Mouse (Mus musculus) liver, embryonic 16.5 days (tissue): ENCODE measurements around the gene Gm29094. TPM values are rescaled to one million over a fixed set of nuclear protein-coding genes. Genes with fewer than 3 reads are reported as not detected.
"Not testable (repeated sequence)": the region's sequence is repeated elsewhere in the genome, so short reads cannot be mapped to it uniquely, and the experiment has no call there.

Experiments used
- ATAC-seq: fragments of 200-750 bp; cut with Nextera tagmentation; 2 replicates; pipeline ENCODE4 v1.8.0; 2017; ENCODE audit warnings: low read depth, mild to moderate bottlenecking, moderate number of reproducible peaks, moderate library complexity
- H3K27ac ChIP-seq: fragments of 300-500 bp; sonication (generic); 2 replicates; pipeline ENCODE4 v1.5.1; 2014; ENCODE audit warnings: mild to moderate bottlenecking, low read length
- H3K27me3 ChIP-seq: fragments of 300-500 bp; sonication (generic); 2 replicates; pipeline ENCODE4 v1.6.1; 2014; ENCODE audit warnings: low read depth, low read length, mixed read lengths; ENCODE audit not compliant: control insufficient read depth, insufficient read depth
- H3K36me3 ChIP-seq: fragments of 300-500 bp; sonication (generic); 2 replicates; pipeline ENCODE4 v1.6.1; 2014; ENCODE audit warnings: mild to moderate bottlenecking; ENCODE audit not compliant: control insufficient read depth, insufficient read depth
- H3K4me1 ChIP-seq: fragments of 300-500 bp; sonication (generic); 2 replicates; pipeline ENCODE4 v1.6.1; 2014; ENCODE audit warnings: low read depth, low read length, mixed read lengths; ENCODE audit not compliant: control insufficient read depth
- H3K4me2 ChIP-seq: fragments of 300-500 bp; sonication (generic); 2 replicates; pipeline ENCODE4 v1.6.1; 2014; ENCODE audit warnings: low read depth, low read length, mixed read lengths
- H3K4me3 ChIP-seq: fragments of 300-500 bp; sonication (generic); 2 replicates; pipeline ENCODE4 v1.5.1; 2014; ENCODE audit warnings: low read depth, mild to moderate bottlenecking, low read length
- H3K9ac ChIP-seq: fragments of 300-500 bp; sonication (generic); 2 replicates; pipeline ENCODE4 v1.6.1; 2014; ENCODE audit warnings: low read depth, low read length
- H3K9me3 ChIP-seq: fragments of 300-500 bp; sonication (generic); replicated peaks from 2 replicates; pipeline ENCODE4 v1.6.1; 2016; ENCODE audit warnings: low read length; ENCODE audit not compliant: control insufficient read depth
- WGBS: fragments of 180-500 bp; shearing (Covaris S2); extraction: QIAGEN DNeasy Blood & Tissue Kit; methylation state at CpG from one replicate; pipeline ENCODE4 v1.1.7; 2014; ENCODE audit not compliant: insufficient replicate concordance; 5-methylcytosine and 5-hydroxymethylcytosine counted together
- polyA plus RNA-seq: library from polyadenylated mRNA; unstranded; fragments of >200 nt; fragmentation: Nextera tagmentation; extraction: Ambion mirVana; gene quantifications from 2 replicates; pipeline ENCODE4 v1.2.1, GENCODE M21; 2015

Gm29094 gene
- polyA plus RNA-seq: not detected in 2 replicates

GRCm38 (mm10) chr9:89198969-89199416 lies at the start of gene Gm29094, which contains the start of gene Bcl2a1b:
Gene Gm29094, plus strand, starts transcription at chr9:89199379.
Gene Bcl2a1b, plus strand, starts transcription at chr9:89199209.
- not testable (repeated sequence) for H3K9me3 ChIP-seq, H3K4me1 ChIP-seq, H3K9ac ChIP-seq, H3K27me3 ChIP-seq, ATAC-seq, H3K36me3 ChIP-seq, H3K4me2 ChIP-seq, H3K4me3 ChIP-seq, H3K27ac ChIP-seq
- 41% methylated on average over 5 of the region's 5 CpGs for WGBS

- H3K4me3 ChIP-seq, H3K27me3 ChIP-seq, H3K36me3 ChIP-seq, H3K4me2 ChIP-seq, H3K9me3 ChIP-seq, ATAC-seq, H3K9ac ChIP-seq, H3K4me1 ChIP-seq, H3K27ac ChIP-seq: not testable (repeated sequence)
Observed at GRCm38 (mm10) chr9:89172539-89172938, 26.6 kb upstream of the Gm29094 start.

GRCm38 (mm10) chr9:89178833-89179232 lies 20.3 kb upstream of the Gm29094 start:
- H3K4me3 ChIP-seq, H3K9me3 ChIP-seq, H3K4me2 ChIP-seq, ATAC-seq, H3K4me1 ChIP-seq, H3K9ac ChIP-seq, H3K27ac ChIP-seq, H3K36me3 ChIP-seq, H3K27me3 ChIP-seq: not testable (repeated sequence)
- 32% methylated on average over 2 of the region's 3 CpGs for WGBS

- not testable (repeated sequence) for H3K36me3 ChIP-seq, H3K9ac ChIP-seq, H3K27me3 ChIP-seq, H3K9me3 ChIP-seq, H3K27ac ChIP-seq, H3K4me1 ChIP-seq, H3K4me2 ChIP-seq, H3K4me3 ChIP-seq, ATAC-seq
- WGBS: 25% methylated on average over 2 of the region's 4 CpGs
Observed at GRCm38 (mm10) chr9:89179469-89179868, 19.7 kb upstream of the Gm29094 start.

- H3K4me2 ChIP-seq, H3K9ac ChIP-seq, H3K9me3 ChIP-seq, H3K4me3 ChIP-seq, H3K36me3 ChIP-seq, ATAC-seq, H3K27me3 ChIP-seq, H3K27ac ChIP-seq, H3K4me1 ChIP-seq: not testable (repeated sequence)
- 61% methylated on average over 15 of the region's 15 CpGs for WGBS
Observed at GRCm38 (mm10) chr9:89187006-89187405, 12.2 kb upstream of the Gm29094 start.

- H3K36me3 ChIP-seq, H3K27ac ChIP-seq, H3K4me1 ChIP-seq, H3K9me3 ChIP-seq, H3K4me3 ChIP-seq, H3K4me2 ChIP-seq, H3K27me3 ChIP-seq, H3K9ac ChIP-seq, ATAC-seq: not testable (repeated sequence)
Observed at GRCm38 (mm10) chr9:89195483-89195882, 3.7 kb upstream of the Gm29094 start.

- H3K27me3 ChIP-seq, H3K9ac ChIP-seq, H3K27ac ChIP-seq, H3K9me3 ChIP-seq, H3K36me3 ChIP-seq, H3K4me3 ChIP-seq, H3K4me2 ChIP-seq, H3K4me1 ChIP-seq, ATAC-seq: not testable (repeated sequence)
- no CpG with 5 or more reads among the region's 1 CpGs for WGBS
Observed at GRCm38 (mm10) chr9:89197509-89197908, 1.7 kb upstream of the Gm29094 start.

GRCm38 (mm10) chr9:89198349-89198748 lies 830 bp upstream of the Gm29094 start:
- H3K27ac ChIP-seq, H3K9me3 ChIP-seq, H3K4me1 ChIP-seq, H3K4me3 ChIP-seq, H3K4me2 ChIP-seq, H3K27me3 ChIP-seq, H3K36me3 ChIP-seq, ATAC-seq, H3K9ac ChIP-seq: not testable (repeated sequence)
- WGBS: 65% methylated on average over 3 of the region's 3 CpGs

GRCm38 (mm10) chr9:89202256-89202655 lies 3.1 kb downstream of the Gm29094 start:
- H3K4me1 ChIP-seq, H3K27me3 ChIP-seq, H3K9me3 ChIP-seq, H3K4me3 ChIP-seq, H3K9ac ChIP-seq, H3K4me2 ChIP-seq, ATAC-seq, H3K36me3 ChIP-seq, H3K27ac ChIP-seq: not testable (repeated sequence)

- not testable (repeated sequence) for H3K27me3 ChIP-seq, H3K27ac ChIP-seq, H3K4me3 ChIP-seq, H3K9me3 ChIP-seq, H3K4me1 ChIP-seq, H3K9ac ChIP-seq, H3K36me3 ChIP-seq, ATAC-seq, H3K4me2 ChIP-seq
- WGBS: 53% methylated on average over 1 of the region's 1 CpGs
Observed at GRCm38 (mm10) chr9:89208939-89209338, 9.8 kb downstream of the Gm29094 start.
